Mouse (Mus musculus) intestine, embryonic 14.5 days (tissue): ENCODE measurements around the gene Celsr2. TPM values are rescaled to one million over a fixed set of nuclear protein-coding genes. Genes with fewer than 3 reads are reported as not detected.

Experiments
- ATAC-seq: fragments of 200-750 bp; cut with Nextera tagmentation; replicated peaks from 2 replicates; pipeline ENCODE4 v1.8.0; 2017; ENCODE audit warnings: low read depth, moderate number of reproducible peaks, moderate TSS enrichment, moderate library complexity; ENCODE audit not compliant: low FRiP score, low TSS enrichment
- DNase-seq: peaks from one replicate; pipeline ENCODE4 v3.0.0-alpha.2; 2018; ENCODE audit warnings: low spot score
- H3K27ac ChIP-seq: fragments of 300-500 bp; sonication (generic); 2 replicates; pipeline ENCODE4 v1.5.1; 2014; ENCODE audit warnings: low read depth, mild to moderate bottlenecking, control low read depth
- H3K27me3 ChIP-seq: fragments of 300-500 bp; sonication (generic); replicated peaks from 2 replicates; pipeline ENCODE4 v1.6.1; 2014; ENCODE audit warnings: low read length, control low read depth; ENCODE audit not compliant: control insufficient read depth, insufficient read depth
- H3K36me3 ChIP-seq: fragments of 300-500 bp; sonication (generic); 2 replicates; pipeline ENCODE4 v1.6.1; 2014; ENCODE audit warnings: low read length, control low read depth; ENCODE audit not compliant: control insufficient read depth, insufficient read depth
- H3K4me1 ChIP-seq: fragments of 300-500 bp; sonication (generic); replicated peaks from 2 replicates; pipeline ENCODE4 v1.6.1; 2014; ENCODE audit warnings: low read length, control low read depth, mixed read lengths; ENCODE audit not compliant: control insufficient read depth, insufficient read depth
- H3K4me2 ChIP-seq: fragments of 300-500 bp; sonication (generic); 2 replicates; pipeline ENCODE4 v1.6.1; 2014; ENCODE audit warnings: low read length
- H3K4me3 ChIP-seq: fragments of 300-500 bp; sonication (generic); 2 replicates; pipeline ENCODE4 v1.5.1; 2014; ENCODE audit warnings: low read depth, low read length, control low read depth, mixed read lengths
- H3K9ac ChIP-seq: fragments of 300-500 bp; sonication (generic); 2 replicates; pipeline ENCODE4 v1.6.1; 2014; ENCODE audit warnings: mild to moderate bottlenecking, low read length
- H3K9me3 ChIP-seq: fragments of 300-500 bp; sonication (generic); 2 replicates; pipeline ENCODE4 v1.6.1; 2016; ENCODE audit warnings: low read length, control low read depth; ENCODE audit not compliant: control insufficient read depth
- WGBS: fragments of 180-500 bp; shearing (Covaris S2); extraction: QIAGEN DNeasy Blood & Tissue Kit; methylation state at CpG from one replicate; pipeline ENCODE4 v1.1.7; 2014; 5-methylcytosine and 5-hydroxymethylcytosine counted together
- polyA plus RNA-seq: library from polyadenylated mRNA; unstranded; fragments of >200 nt; fragmentation: Nextera tagmentation; extraction: Ambion mirVana; gene quantifications from 2 replicates; pipeline ENCODE4 v1.2.1, GENCODE M21; 2014

Gene Celsr2
- polyA plus RNA-seq, 1 experiment from 2014 or later = 7.9 TPM

DNA sequence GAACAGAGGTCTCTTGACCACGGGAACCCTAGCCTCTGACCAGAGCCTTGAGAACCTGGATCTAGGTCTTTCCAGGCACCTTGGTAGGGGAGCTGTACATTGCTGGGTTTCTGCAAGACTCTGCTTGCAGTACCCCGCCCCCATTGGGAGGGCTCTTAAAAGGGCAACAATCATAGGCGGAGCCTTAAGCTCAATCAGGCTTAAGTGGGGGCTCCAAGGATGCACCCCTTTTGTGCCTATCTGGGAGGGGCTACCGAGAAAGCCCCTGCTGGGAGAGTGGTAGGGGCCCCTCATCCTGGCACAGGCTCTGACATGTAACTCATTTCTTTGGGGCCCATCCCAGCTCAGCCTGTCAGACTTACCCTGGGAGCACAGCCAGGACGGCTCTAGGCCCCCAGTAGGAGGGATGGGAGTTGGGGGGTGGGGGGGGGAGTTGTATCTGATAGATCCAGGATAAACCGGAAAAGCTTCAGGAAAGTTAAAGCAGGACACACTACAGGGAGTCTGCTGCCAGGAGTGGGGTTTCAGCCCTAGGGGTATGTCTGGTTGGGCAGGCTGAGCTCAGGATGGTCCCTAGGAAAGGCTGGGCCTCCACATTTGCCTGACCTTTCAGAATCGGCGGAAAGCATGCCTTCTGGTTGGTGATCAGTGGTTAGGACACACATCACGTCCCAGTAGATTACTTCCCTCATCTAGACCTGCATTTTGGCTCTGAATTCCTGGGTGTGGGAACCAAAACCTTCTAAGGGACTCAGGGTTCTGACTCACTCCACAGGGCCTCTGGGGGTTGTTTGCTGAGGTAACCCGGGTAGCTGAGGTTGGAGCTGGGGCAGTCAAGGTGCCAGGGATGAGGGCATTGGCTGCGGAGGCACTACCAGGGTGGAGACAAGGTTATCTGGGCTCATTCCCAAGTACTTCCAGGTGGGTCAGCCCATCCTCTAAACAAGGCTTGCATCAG lies 8.8 kb upstream of the Celsr2 start:
- peaks cover 42% of the 10 kb centered on the region for H3K36me3 ChIP-seq
- H3K4me3 ChIP-seq = no peak overlapping the region
- 25% methylated on average over 11 of the region's 11 CpGs for WGBS
- no peak overlapping the region for H3K9ac ChIP-seq
- peak overlapping the region; percentile 39 for H3K4me2 ChIP-seq
- ATAC-seq (peak; percentile 77), DNase-seq (peak; percentile 81)
- H3K9me3 ChIP-seq = no peaks in the 10 kb centered on the region
- H3K27ac ChIP-seq = no peak overlapping the region
- H3K4me1 ChIP-seq = peaks cover 9% of the 10 kb centered on the region
- no peaks in the 10 kb centered on the region for H3K27me3 ChIP-seq

DNA sequence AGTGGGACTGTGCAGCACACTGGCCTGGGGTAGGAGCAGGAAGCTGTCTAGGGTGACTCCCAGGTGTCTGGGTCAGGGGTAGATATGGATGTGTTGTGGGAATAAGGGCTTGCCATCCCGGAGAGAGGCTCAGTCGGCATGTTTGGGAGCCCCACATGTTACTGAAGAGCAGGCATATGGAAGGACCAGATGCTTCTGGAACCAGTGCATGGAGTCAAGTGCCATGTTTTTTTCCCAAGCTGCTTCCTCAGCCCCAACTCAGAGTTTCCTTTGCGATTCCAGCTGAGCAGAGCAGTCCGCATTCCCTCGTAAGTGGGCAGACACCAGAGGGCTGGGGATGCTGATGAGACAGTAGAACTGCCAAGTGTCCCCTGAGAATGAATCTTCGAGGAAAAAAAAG lies 7.7 kb upstream of the Celsr2 start:
- peaks cover 9% of the 10 kb centered on the region for H3K4me1 ChIP-seq

DNA sequence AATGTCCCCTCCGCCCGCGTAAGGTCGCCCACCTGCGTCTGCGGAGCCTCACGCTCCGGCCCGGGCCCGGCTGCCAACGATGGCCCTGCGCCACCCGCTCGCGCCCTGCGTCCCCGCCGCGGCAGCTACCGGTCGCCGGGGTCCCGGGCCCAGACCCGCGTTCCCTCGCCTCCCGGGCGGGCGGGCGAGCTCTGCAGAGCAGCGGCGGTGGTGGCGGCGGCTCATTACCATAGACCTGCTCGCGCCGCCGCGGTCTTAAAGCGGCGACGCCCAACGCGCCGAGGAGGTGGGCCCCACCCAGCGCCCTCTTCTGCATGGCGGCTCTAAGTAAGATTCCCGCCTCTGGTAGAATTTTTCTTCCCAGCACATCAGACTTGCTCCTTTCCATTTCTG lies 475 bp upstream of the Celsr2 start:
- DNase-seq (peak; percentile 88), ATAC-seq (peak; percentile 80)
- H3K4me3 ChIP-seq = peak overlapping the region; percentile 58
- H3K36me3 ChIP-seq = 0 out of 2 replicates have a peak, but pooled peaks cover 12% of the 10 kb centered on the region
- H3K4me2 ChIP-seq = peak overlapping the region; percentile 98
- under 1% methylated on average over 48 of the region's 48 CpGs for WGBS
- H3K9ac ChIP-seq = peak overlapping the region; percentile 63
- peaks cover 9% of the 10 kb centered on the region for H3K27me3 ChIP-seq
- H3K9me3 ChIP-seq = peaks cover 14% of the 10 kb centered on the region; the same call in 1 of the 2 replicates
- peak overlapping the region; percentile 16; the same call in 1 of the 2 replicates for H3K27ac ChIP-seq
- H3K4me1 ChIP-seq = peaks cover 5% of the 10 kb centered on the region

More for the DNA sequence above, 7.7 kb upstream of the Celsr2 start:
- H3K9me3 ChIP-seq = no peaks in the 10 kb centered on the region
- H3K9ac ChIP-seq = no peak overlapping the region
- WGBS = 47% methylated on average over 6 of the region's 6 CpGs
- ATAC-seq (no peak), DNase-seq (no peak)
- no peak overlapping the region for H3K4me2 ChIP-seq
- no peak overlapping the region for H3K4me3 ChIP-seq
- no peaks in the 10 kb centered on the region for H3K27me3 ChIP-seq
- no peak overlapping the region for H3K27ac ChIP-seq
- H3K36me3 ChIP-seq = peaks cover 31% of the 10 kb centered on the region

DNA sequence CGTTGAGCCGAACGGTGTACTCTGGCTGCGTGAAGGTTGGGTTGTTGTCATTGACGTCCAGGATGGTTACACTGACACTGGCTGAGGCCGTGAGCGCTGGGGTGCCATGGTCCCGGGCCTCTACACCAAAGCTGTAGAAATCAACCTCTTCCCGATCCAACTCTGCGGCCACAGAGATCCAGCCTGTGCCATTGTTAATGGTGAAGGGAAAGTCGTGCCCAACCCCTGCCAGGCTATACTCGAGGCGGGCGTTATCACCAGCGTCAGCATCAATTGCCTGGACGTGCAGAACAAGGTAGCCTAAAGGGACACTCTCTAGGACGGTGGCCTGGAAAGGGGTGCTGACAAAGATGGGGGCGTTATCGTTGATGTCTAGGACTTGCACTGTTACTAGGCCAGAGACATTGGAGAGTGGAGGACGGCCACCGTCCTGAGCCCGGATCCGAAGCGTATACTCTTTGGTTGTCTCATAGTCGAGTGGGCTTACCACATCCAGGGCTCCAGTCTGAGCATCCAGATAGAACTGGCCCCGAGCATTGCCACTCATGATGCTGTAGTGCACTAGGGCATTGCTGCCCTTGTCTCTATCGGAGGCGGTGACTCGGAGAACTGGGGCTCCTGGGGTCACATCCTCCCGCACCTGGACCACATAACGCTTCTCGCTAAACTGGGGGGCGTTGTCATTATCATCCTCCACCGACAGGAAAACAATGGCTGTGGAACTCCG lies 1.6 kb downstream of the Celsr2 start:
- DNase-seq (no peak), ATAC-seq (no peak)
- Histone ChIP-seq H3K4me1 (peaks cover 10% of the 10 kb centered on the region), H3K4me3 (no peak overlapping the region), H3K36me3 (0 out of 2 replicates have a peak, but pooled peaks cover 12% of the 10 kb centered on the region), H3K27me3 (peaks cover 9% of the 10 kb centered on the region), H3K9ac (no peak overlapping the region), H3K27ac (no peak overlapping the region), H3K4me2 (no peak overlapping the region), H3K9me3 (peaks cover 14% of the 10 kb centered on the region; the same call in 1 of the 2 replicates)
- 97% methylated on average over 35 of the region's 35 CpGs for WGBS

DNA sequence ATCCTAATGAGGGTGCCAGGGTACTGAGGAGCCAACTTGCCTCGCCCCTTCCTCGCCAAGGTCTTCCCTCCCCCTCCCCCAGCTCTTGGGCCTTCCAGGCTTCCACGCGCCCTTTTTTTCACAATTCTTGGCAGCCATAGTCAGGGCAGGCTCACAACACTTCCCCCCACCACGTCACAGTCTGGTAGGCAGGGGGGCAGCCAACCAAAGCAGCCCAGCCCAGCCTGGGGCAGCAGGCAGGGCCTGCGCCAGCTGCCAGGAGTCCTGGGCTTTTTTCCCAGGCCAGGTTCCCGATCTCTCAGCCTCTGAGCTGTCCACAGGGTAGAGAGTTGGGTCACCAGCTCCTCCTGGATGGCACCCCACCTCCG lies 3.6 kb downstream of the Celsr2 start:
- ATAC-seq = no peak
- H3K27ac ChIP-seq = 0 out of 2 replicates have a peak overlapping the region, but pooled peaks have one; percentile 5
- no peak for DNase-seq
- WGBS = 71% methylated on average over 8 of the region's 8 CpGs
- no peak overlapping the region for H3K9ac ChIP-seq
- peaks cover 10% of the 10 kb centered on the region for H3K4me1 ChIP-seq
- no peak overlapping the region for H3K4me3 ChIP-seq
- H3K27me3 ChIP-seq = peaks cover 6% of the 10 kb centered on the region
- H3K9me3 ChIP-seq = peaks cover 14% of the 10 kb centered on the region; the same call in 1 of the 2 replicates
- H3K36me3 ChIP-seq = 0 out of 2 replicates have a peak, but pooled peaks cover 12% of the 10 kb centered on the region
- no peak overlapping the region for H3K4me2 ChIP-seq

DNA sequence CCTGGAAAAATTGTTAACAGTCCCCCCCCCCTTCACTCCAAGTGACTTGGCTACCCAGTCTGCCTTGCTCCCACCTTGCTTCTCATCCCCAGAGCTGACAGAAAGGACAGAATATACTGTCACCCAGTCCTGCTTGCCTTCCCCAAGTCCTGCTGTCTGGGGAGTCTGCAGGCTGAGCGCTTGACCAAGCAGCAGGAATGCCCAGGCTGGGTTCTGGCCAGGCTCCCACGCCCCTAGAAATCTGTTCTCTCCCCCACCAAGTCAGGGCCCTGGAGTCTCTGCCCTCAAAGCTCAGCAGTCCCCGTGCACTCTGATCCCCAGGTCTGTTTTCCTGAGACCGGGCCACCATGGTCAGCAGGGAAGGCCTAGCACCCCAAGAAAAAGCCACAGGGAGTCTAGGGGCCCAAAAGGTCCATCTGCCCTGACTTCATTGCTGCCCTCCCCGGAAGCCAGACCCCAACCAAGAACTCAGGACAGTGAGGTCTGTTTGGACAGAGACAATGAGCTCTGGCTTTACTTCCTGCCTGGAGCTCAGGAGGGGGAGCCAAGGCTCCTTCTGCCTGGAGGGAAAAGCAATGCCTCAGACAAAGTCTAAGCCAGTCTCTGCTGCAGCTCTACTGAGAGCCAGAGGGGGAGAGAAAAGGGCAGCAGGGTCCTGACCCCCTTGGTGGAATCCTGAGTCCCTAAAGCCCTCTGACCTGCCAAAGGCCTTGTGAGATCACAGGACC lies 4.2 kb downstream of the Celsr2 start:
- no peak overlapping the region for H3K9ac ChIP-seq
- DNase-seq (no peak), ATAC-seq (no peak)
- H3K27me3 ChIP-seq = peaks cover under 1% of the 10 kb centered on the region
- peaks cover 14% of the 10 kb centered on the region; the same call in 1 of the 2 replicates for H3K9me3 ChIP-seq
- H3K4me1 ChIP-seq = peaks cover 10% of the 10 kb centered on the region
- WGBS = 58% methylated on average over 5 of the region's 5 CpGs
- 0 out of 2 replicates have a peak overlapping the region, but pooled peaks have one; percentile 5 for H3K27ac ChIP-seq
- H3K36me3 ChIP-seq = 0 out of 2 replicates have a peak, but pooled peaks cover 17% of the 10 kb centered on the region
- H3K4me2 ChIP-seq = no peak overlapping the region
- no peak overlapping the region for H3K4me3 ChIP-seq

DNA sequence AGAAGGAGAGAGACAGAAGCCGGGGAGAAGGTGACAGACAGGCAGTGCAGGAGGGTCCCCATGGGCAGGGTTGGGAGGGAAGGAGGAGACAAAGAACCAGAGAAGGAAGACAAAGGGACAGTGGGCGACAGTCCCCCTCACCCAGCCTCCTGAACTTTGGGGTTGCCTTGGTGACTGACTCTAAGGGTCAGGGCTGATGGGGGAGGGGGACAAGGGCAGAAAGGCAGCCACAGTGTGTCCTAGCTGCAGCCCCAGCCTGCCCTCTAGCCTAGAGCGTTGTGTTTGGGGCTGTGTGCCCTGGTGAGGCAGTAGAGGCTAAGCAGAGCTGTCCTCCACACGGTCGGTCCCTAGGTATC lies 5.0 kb downstream of the Celsr2 start:
- no peak overlapping the region for H3K4me2 ChIP-seq
- DNase-seq (no peak), ATAC-seq (no peak)
- H3K9me3 ChIP-seq = peaks cover 14% of the 10 kb centered on the region; the same call in 1 of the 2 replicates
- H3K27me3 ChIP-seq = no peaks in the 10 kb centered on the region
- H3K4me3 ChIP-seq = no peak overlapping the region
- H3K36me3 ChIP-seq = 0 out of 2 replicates have a peak, but pooled peaks cover 18% of the 10 kb centered on the region
- 29% methylated on average over 5 of the region's 5 CpGs for WGBS
- H3K27ac ChIP-seq = no peak overlapping the region
- peaks cover 10% of the 10 kb centered on the region for H3K4me1 ChIP-seq
- no peak overlapping the region for H3K9ac ChIP-seq
